Mouse (Mus musculus): ENCODE measurements around the gene Adamts7. TPM values are rescaled to one million over a fixed set of nuclear protein-coding genes. Genes with fewer than 3 reads are reported as not detected.
A peak's percentile ranks its signal among the peaks of the same experiment; 100 is the strongest.

Gene Adamts7
- total RNA-seq (2021), result 10 to 100 TPM; 10.1 to 12.5 TPM
- long read RNA-seq, experiment 1, partial matches to known transcripts, result 1 of 1 reads
- long read RNA-seq, experiment 1, other reads (novel, unspliced or antisense), result 0 of 1 reads
- long read RNA-seq, experiment 2, full-length matches to known transcripts, result 1 of 5 reads
- long read RNA-seq, experiment 2, partial matches to known transcripts, result 2 of 5 reads
- long read RNA-seq, experiment 2, other reads (novel, unspliced or antisense), result 2 of 5 reads

GRCm38 (mm10) chr9:90162926-90163748, at the start of gene Adamts7:
TSS of gene Adamts7 (plus strand) at chr9:90163069.
- DNase-seq (ENCODE audit: low spot score in 2 of 2), result no peak

- no peak for DNase-seq (ENCODE audit: low spot score in 2 of 2)
Observed at GRCm38 (mm10) chr9:90113151-90113550, 49.7 kb upstream of the Adamts7 start.

GRCm38 (mm10) chr9:90113651-90114566, 49.0 kb upstream of the Adamts7 start:
- DNase-seq (ENCODE audit: low spot score in 2 of 2), result peak; percentile 68 to 71

GRCm38 (mm10) chr9:90114567-90115307, 48.1 kb upstream of the Adamts7 start, which contains the start of gene Morf4l1:
TSS of gene Morf4l1 (minus strand) at chr9:90114774.
- peak; percentile 93 for DNase-seq (ENCODE audit: low spot score in 2 of 2)

- DNase-seq (ENCODE audit: low spot score in 2 of 2), result no peak
Observed at GRCm38 (mm10) chr9:90115308-90115700, 47.6 kb upstream of the Adamts7 start.

- no peak for DNase-seq (ENCODE audit: low spot score in 2 of 2)
Observed at GRCm38 (mm10) chr9:90117234-90117633, 45.6 kb upstream of the Adamts7 start.

GRCm38 (mm10) chr9:90122246-90122740, 40.6 kb upstream of the Adamts7 start:
- no peak for DNase-seq (ENCODE audit: low spot score in 2 of 2)

- DNase-seq (ENCODE audit: low spot score in 2 of 2), result no peak
Observed at GRCm38 (mm10) chr9:90124156-90124872, 38.6 kb upstream of the Adamts7 start.

GRCm38 (mm10) chr9:90124873-90125245, 38.0 kb upstream of the Adamts7 start:
- no peak for DNase-seq (ENCODE audit: low spot score in 2 of 2)

GRCm38 (mm10) chr9:90125416-90126099, 37.3 kb upstream of the Adamts7 start:
- no peak for DNase-seq (ENCODE audit: low spot score in 2 of 2)

GRCm38 (mm10) chr9:90126260-90127010, 36.4 kb upstream of the Adamts7 start:
- peak; percentile 26 to 48 for DNase-seq (ENCODE audit: low spot score in 2 of 2)

GRCm38 (mm10) chr9:90127146-90127545, 35.7 kb upstream of the Adamts7 start:
- DNase-seq (ENCODE audit: low spot score in 2 of 2), result no peak

GRCm38 (mm10) chr9:90128636-90129201, 34.1 kb upstream of the Adamts7 start:
- no peak for DNase-seq (ENCODE audit: low spot score in 2 of 2)

GRCm38 (mm10) chr9:90133562-90134355, 29.1 kb upstream of the Adamts7 start:
- DNase-seq (ENCODE audit: low spot score in 2 of 2), result no peak

- no peak for DNase-seq (ENCODE audit: low spot score in 2 of 2)
Observed at GRCm38 (mm10) chr9:90135466-90135865, 27.4 kb upstream of the Adamts7 start.

- no peak for DNase-seq (ENCODE audit: low spot score in 2 of 2)
Observed at GRCm38 (mm10) chr9:90135963-90136677, 26.7 kb upstream of the Adamts7 start.

- DNase-seq (ENCODE audit: low spot score in 2 of 2), result no peak
Observed at GRCm38 (mm10) chr9:90136678-90136965, 26.2 kb upstream of the Adamts7 start.
